Mouse (Mus musculus): Measurements from ENCODE around the gene Pabpn1l.
"Not testable (repeated sequence)": the region's sequence is repeated elsewhere in the genome, so short reads cannot be mapped to it uniquely, and the experiment has no call there.

Gene Pabpn1l

DNA sequence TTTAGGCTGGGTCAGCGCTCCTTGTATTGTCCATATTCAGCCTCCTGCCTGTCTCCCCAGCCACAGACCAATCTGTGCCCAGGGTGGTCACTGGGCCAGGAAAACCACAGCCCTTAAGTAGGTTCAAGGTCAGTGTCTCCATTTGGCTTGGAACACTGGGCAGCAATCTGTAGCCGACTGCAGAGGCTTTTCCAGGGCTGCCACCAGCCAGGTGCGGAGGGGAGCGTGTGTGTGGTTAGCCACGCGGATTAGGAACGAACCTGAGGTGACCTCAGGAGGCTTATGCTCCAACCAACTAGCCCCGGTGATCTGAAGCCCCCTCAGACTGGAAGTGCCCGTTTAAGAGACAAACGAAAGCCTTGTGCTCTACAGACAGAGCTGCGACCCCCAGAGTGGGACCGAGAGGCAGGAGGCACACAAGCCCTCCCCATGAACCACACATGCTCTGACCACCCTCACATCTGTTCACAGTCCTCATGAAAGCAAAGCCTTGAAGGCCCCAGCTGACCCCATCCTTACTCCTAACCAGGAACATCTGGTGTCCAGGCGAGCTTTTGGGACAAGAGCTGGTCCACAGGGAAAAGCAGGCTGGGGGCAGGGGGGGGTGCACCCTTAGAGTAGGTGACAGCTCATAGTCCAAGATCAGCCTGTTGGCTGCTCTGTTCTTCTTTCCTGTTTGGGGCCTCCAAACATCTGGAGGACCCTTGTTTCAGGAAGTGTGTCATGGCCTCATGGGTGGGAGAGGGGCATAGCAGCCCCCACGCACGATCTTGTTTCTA lies 25.8 kb upstream of the Pabpn1l start:
- DNase-seq (ENCODE audit: low read depth), result no peak

DNA sequence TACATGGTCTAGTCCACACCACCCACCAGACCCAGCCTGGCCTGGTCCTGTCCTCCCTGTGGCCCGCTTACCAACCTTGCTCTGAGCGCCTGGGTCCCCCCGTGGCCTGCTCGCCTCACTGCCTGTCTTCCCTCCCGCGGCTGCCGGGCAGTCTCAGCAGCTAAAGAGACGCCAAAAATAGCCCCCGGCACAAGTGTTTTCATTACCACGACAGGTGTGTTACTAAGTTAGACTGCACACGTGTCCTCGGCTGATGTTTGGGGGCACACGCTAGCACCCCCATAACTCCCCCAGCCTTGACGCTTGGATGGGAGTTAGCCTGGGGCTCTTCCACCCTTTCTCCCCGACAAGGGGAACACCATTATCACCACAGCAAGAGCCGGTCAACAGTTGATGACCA lies 23.8 kb upstream of the Pabpn1l start:
- DNase-seq (ENCODE audit: low read depth), result no peak

GRCm38 (mm10) chr8:122644175-122644954 lies 21.8 kb upstream of the Pabpn1l start:
- DNase-seq (ENCODE audit: low read depth), result no peak

- DNase-seq (ENCODE audit: low read depth), result no peak
Measured at GRCm38 (mm10) chr8:122642071-122642470, 19.5 kb upstream of the Pabpn1l start.

DNA sequence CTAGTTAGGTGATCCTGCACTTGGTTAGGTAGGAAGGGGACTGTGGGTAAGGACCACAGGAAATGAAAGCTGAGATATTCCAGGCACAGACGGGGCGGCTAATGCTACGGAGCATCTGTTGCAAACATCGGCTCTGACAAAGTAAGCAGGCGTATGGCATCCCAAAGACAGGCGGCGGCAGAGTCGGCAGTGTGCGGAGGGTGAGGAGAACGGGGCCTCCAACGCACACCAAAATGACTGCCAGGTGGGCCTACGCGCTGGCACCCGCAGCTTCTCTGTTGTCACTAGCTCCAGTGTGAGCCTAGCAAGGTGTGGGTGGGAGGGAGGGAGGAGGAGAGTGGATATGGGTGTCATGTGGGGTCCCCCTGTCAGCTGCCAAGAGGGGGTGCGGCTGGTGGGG lies 18.9 kb upstream of the Pabpn1l start:
- no peak for DNase-seq (ENCODE audit: low read depth)

- DNase-seq (ENCODE audit: low read depth), result no peak
Measured at GRCm38 (mm10) chr8:122640825-122641224, 18.3 kb upstream of the Pabpn1l start.

DNA sequence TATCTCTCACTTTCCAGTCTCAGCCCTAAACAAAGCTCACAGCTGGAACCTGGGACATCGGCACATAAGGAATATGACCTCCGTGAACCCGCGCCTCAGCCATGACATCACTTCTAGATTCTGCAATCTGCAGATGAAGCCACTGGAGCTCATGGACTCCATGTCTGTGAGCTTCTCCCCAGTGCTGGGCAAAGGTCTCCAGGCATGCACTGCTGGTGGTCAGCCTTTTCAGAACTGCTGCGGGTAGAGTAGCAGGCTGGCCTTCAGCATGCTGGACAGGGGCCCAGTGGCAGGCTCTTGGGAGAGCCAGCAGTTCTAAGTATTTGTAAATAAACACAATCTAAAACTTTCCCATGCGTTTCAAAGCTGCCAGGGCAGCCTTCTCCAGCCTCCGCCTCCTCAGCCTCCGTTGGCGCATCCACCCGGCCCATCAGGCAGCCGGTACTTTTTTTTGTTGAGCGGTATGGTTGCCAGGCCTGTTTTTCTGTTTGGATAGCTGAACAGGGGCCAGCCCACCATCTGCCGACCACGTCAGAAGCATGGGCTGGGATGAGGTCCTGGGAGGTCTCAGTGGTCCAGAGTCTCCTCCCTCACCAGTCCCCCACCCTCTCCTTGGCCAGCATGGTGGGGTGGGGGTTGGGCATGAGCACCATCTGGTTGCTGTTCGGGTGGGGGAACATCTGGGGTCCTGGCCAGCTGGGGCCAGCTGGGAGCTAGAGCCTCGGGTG lies 17.1 kb upstream of the Pabpn1l start:
- no peak for DNase-seq (ENCODE audit: low read depth)

- no peak for DNase-seq (ENCODE audit: low read depth)
Measured at GRCm38 (mm10) chr8:122638601-122639000, 16.1 kb upstream of the Pabpn1l start.

DNA sequence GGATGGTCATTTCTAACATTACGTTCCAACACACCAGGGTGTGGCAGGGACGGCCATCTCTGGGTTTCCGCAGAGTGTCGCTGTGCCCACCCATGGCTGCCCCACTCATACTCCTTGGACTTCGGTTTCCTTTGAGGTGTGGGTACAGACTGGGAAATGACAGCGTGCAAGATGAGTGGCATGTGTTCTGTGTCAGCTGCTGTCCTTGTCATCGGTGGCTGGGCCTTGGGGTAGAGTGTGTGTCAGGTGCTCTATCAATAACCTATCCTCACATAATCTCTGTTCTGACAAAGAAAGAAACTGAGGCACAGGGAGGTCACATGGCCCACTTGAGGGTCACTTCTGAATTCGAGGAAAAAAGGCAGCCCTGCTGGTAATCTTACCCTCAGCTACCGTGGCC lies 14.7 kb upstream of the Pabpn1l start:
- DNase-seq (ENCODE audit: low read depth), result no peak

DNA sequence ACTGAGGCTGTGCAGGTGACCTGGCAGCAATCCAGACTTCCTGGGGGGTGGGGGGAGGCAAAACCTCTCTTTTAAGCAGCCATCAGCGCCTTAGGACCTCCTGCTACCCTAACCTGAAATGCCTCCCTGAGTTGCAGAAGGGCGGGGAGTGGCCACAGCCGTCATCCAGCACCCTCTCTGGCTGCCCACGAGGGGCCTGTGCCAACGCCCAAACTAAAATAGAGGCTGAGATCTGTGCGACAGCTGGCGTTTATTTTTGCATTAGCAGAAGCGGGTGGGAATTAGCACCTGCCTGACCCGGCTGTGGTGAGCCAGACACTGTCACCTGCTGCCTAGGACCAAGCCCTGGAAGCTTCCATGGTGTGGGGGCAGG lies 14.2 kb upstream of the Pabpn1l start:
- no peak for DNase-seq (ENCODE audit: low read depth)

DNA sequence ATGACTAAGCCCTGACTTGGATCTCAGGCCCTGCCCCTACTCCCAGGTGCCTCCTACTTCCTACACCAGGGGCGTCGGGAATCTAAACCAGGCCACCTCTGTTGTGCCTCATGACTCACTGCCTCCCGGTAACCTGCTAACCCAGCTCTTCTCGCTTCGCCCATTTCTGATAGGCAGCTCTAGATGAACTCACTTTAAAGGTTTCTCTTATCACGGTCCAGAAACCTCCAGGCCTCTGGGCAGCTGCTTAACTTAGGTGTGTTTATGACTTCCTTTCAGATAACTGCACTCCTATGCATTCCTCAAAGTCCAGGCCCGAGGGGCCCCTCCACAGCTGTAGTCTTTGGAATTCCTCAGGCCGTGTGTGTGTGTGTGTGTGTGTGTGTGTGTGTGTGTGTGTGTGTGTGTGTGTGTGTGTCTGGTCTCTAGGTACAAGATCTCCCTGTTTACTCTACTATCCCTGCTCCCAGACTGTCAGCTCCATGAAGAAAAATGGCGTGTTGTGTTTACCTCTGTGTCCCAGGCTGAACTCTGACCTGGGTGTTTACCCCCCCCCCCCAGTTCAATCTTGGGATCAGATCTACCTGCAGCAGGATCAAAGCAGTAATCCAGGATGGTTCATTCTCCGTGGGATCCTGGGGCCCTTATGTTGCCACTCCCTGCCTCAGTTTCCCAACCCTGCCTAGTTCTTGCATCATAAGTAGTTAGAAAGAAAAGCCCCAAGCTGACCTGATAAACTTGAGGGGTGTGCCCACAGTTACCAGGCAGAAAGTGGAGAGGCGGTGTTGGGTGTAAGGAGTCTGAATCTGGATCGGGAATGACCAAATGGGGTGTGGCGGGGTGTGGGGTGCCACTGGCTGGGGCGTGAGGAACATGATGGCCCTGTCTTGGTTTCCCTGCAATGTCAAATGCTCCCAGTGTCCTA lies 13.6 kb upstream of the Pabpn1l start:
- no peak for DNase-seq (ENCODE audit: low read depth)

DNA sequence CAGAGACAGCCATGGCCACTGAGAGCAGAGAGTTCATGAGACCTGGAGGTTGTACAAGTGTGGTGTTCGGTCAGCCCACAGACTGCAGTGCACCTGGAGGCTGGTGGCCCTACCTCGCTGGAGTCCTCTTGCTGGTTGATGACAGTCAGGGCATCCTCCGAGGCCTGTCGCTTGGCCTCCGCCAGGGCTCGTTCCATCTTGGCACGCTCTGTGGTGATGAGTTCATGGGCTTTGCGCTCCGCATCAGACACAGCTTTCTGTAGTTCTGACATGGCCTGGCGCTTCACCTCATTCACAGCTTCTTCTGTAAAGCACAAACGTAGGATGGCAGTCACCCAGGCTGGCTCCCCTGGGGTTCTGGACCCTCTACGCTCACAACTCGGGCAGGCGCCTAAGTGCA lies 10.7 kb upstream of the Pabpn1l start:
- DNase-seq (ENCODE audit: low read depth), result no peak

DNA sequence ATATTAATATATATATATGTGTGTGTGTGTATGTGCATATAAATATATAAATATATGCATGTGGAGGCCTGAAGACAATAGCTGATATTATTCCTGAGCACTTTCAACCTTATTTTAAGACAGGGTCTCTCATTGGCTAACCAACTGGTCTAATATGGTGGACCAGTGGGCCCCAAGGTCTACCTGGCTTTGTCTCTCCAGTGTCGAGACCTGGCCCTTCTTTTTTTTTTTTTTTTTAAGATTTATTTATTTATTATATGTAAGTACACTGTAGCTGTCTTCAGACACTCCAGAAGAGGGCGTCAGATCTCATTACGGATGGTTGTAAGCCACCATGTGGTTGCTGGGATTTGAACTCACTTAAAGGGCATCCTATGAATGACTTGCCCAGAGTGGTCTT lies 9.6 kb upstream of the Pabpn1l start:
- not testable (repeated sequence) for DNase-seq (ENCODE audit: low read depth)

DNA sequence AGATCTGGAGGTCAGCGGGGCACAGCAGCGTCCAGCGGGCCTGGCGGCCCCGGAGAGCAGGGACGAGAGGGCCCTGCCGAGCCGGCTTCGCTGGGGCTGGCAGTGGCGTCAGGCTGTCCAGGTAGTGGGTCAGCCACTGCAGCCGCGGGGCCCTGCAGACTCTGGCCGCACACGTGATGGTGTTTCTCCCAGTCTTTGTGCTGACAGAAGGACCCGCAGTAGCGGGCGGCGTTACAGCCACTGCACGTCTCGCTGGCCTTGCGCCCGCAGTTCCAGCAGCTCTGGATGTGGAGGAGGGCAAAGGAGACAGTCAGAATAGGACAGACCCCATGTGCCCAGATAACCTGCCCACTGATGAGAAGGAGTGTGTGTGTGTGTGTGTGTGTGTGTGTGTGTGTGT lies 8.2 kb upstream of the Pabpn1l start:
- no peak for DNase-seq (ENCODE audit: low read depth)

DNA sequence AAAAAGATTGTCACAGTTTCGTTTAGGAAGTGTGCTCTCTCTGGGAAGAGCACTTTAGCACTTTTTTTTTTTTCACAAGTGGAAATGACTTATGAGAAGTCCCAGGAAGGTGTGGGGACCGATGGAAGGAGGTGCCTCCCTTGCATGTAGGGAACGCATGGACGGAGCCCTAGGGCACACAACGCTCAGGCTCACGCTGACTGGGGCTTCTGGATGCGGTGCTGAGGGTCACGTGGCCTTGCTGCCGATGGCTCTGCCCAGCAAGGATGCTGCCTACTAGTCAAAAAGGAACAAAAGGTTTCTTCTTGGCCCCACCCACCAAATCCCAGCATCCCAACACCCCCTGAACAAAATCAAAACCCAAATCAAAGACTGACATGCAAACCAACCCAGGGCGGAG lies 6.8 kb upstream of the Pabpn1l start:
- no peak for DNase-seq (ENCODE audit: low read depth)

- DNase-seq (ENCODE audit: low read depth), result no peak
Measured at GRCm38 (mm10) chr8:122626896-122627295, 4.4 kb upstream of the Pabpn1l start.

DNA sequence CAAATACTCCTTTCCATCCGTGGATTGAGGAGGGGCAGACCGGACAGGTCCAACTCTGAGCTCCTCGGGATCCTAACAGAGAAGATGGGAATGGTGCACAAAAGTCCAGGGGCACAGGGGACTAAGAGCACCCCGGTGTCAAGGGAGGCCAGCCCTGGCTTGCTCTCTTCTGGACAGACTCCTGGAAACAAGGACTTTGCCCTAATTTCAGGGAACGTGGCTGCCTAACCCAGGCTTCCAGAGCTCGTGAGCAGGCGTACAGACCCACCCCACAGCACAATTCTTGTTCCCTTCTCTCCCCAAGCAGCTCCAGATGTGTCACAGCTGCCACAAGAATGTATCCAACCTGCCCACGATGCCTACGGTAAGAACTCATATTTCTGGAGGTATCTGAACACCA lies 3.3 kb upstream of the Pabpn1l start:
- DNase-seq (ENCODE audit: low read depth), result no peak

DNA sequence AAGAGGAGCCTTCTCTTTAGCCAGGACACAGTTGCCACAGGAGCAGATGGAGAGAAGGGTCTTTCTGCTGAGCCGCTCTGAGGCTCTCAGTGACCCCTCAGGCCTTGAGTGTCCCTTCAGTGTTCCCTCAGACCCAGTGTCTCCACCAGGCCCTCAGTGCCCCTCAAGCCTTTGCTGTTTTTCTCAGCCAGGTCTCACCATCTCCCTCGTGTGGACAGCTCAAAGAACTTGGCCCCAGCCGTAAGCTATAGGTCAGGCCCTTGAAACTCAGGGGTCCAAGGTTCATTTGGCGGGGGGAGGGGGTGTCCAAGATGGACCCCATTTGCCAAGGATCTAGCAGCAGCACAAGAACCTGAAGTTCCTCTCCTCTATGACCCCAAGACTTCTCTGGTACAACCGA lies 2.1 kb upstream of the Pabpn1l start:
- DNase-seq (ENCODE audit: low read depth), result no peak

DNA sequence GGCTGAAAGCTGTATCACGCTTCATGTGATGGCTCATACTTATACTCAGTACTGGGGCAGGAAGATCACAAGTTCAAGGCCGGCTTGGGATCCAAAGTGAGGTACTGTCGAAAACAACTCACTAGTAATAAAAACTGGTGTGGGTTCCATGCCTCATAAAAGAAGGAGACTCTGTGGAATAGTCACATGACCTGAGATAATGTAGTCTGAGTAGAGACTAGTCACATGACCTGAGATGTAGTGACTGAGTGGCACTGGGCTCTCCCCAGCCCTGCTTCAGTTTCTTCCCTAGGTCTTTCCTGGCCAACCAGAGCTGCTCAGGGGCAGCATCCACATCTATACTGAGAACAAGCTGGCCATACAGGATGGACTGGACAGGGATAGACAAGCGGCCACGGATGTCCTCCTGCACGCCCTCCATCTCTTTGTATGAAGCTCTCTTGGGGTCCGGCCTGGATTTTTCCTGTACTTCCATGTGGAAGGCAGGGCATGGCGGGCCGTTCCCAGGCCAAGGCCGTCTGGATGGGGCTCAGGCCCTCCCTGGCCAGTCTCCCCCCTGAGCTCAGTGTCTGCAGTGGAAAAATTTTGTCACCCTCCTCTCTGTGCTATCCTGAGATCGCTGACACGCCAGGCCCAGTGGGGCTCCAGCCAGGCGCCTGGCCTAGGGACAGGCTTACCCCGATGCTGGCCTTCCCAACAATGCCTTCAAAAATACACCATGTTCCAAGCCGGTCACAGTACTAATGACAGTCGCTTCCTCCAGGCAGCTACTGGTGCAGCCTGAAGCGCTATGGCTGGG lies 1.5 kb upstream of the Pabpn1l start:
- DNase-seq (ENCODE audit: low read depth), result no peak

DNA sequence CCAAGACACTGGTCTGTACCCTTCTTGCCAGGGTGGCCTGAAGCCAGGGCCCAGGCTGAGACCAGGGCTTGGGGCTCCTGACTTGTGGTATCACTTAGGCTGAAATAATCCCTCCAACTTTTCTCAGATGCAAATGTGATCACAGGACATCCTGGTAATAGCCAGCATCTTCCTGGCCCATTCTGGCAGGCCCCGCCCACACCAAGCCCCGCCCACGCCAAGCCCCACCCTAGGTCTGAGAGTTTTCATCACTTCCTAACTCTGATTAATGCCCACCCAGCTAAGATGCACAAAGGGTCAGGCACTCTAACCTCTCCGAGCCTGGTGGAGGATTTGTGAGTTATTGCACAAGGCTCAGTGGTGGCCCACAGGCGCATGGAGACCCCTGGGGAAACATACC lies 2.1 kb downstream of the Pabpn1l start:
- no peak for DNase-seq (ENCODE audit: low read depth)
